ENCODE assay signal across 8 mouse cellular contexts in the genomic region with DNA sequence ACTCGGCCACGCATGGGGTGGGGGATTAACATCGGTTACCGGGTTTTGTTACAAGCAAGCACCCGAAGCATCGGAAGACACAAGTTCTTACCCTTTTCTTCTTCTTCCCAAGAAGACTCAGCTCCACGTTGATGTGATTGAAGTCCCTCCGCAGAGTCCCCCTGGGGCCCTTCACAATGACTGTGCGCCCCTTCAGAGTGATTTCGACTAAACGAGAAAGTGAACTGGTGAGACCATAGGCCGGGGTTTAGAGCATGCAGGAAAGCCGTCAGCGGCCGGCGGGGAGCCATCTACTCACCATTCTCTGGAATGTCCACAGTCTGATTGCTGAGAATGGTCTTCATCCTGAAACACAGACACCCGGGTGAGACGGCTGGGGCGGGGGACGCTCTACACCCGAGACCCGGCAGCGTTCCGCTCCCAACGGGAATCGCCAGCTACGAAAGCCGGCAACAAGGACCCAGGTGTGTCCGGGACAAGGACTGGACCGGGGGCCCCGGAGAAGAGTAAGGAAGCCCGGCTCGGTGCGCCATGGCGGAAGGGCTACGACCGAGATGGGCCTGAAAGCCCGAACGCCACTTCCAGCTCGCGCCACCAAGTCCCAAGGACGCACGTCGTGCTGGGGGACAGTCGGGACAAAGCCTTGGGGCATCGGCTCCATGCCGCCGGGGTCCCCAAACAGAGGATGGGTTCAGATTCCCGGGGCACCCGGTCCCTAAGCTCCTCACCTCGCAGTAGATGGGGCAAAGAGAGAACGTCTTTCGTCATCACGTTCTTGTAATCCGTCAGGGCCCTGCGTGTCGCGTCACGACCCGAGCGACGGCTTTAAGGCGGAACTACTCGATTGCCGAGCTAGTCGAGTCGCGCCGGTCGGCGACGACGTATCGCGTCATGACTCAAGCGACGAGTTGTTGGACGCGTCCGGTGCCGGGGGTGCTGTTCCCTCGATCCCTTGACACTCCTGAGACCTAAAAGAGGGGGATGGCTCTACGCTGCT. TPM values are rescaled to one million over a fixed set of nuclear protein-coding genes. Genes with fewer than 3 reads are reported as not detected.
DNase-seq lines count a peak whose midpoint lies in the region; ATAC-seq and TF ChIP-seq lines count a peak whose summit lies in the region.

Gene Rpl9, minus strand, starts transcription at position 797 of the 997 bp plus-strand sequence.
Gene Lias, plus strand, starts transcription at position 850 of the 997 bp plus-strand sequence.

- no peak for TF ChIP-seq CTCF in kidney, adult 2 months (conservative IDR thresholded peaks at IDR 0.05; ENCODE audit: insufficient read depth, insufficient read length, low read depth, low read length)
- no peak for TF ChIP-seq CTCF in spleen, adult 2 months (IDR thresholded peaks at IDR 0.05; ENCODE audit: extremely low read depth, insufficient read depth, insufficient read length, insufficient replicate concordance)

- DNase-seq in 3134 (ENCODE audit: extremely low read depth, insufficient read length, low spot score) = peak; percentile 99
- DNase-seq in adrenal gland, postnatal 36 days = peak; percentile 96 to 97
- peak; percentile 98 to 100 for DNase-seq in heart, adult 18-20 months
- peak; percentile 99 for DNase-seq in kidney, adult 2 months
- DNase-seq in spleen, adult 2 months (ENCODE audit: low read depth in 1 of 2, low spot score in 2 of 2) = peak; percentile 94 to 96

- no peaks in the 10 kb centered on the region for H3K27me3 ChIP-seq in embryonic facial prominence, embryonic 13.5 days
- no peaks in the 10 kb centered on the region for H3K27me3 ChIP-seq in kidney, adult 2 months (replicated peaks; ENCODE audit: control insufficient read depth, insufficient read depth, low read length)
- H3K27me3 ChIP-seq in limb, embryonic 12.5 days = no peaks in the 10 kb centered on the region
- H3K27me3 ChIP-seq in midbrain, embryonic 15.5 days (replicated peaks) = no peaks in the 10 kb centered on the region
- no peaks in the 10 kb centered on the region for H3K27me3 ChIP-seq in spleen, adult 2 months (ENCODE audit: control insufficient read depth, insufficient read depth, low read length)

- ATAC-seq in embryonic facial prominence, embryonic 13.5 days (ENCODE audit: insufficient number of reproducible peaks, insufficient read depth, low FRiP score, low TSS enrichment, low read depth) = peak; percentile 91
- ATAC-seq in limb, embryonic 12.5 days (ENCODE audit: insufficient number of reproducible peaks, insufficient read depth, low FRiP score, low TSS enrichment, low read depth) = peak; percentile 95
- peak; percentile 97 for ATAC-seq in midbrain, embryonic 15.5 days (replicated peaks)

- peaks cover 15% of the 10 kb centered on the region for H3K4me1 ChIP-seq in embryonic facial prominence, embryonic 13.5 days
- H3K4me1 ChIP-seq in kidney, adult 2 months (ENCODE audit: control insufficient read depth, insufficient read depth, low read length) = no peaks in the 10 kb centered on the region
- peaks cover 16% of the 10 kb centered on the region for H3K4me1 ChIP-seq in limb, embryonic 12.5 days (replicated peaks)
- peaks cover 28% of the 10 kb centered on the region for H3K4me1 ChIP-seq in midbrain, embryonic 15.5 days
- peaks cover 7% of the 10 kb centered on the region; the same call in 1 of the 2 replicates for H3K4me1 ChIP-seq in spleen, adult 2 months (ENCODE audit: control insufficient read depth, insufficient read depth, insufficient read length)

- under 1% methylated on average over 83 of the region's 83 CpGs for WGBS in embryonic facial prominence, embryonic 13.5 days
- WGBS in kidney, adult 2 months = under 1% methylated on average over 83 of the region's 83 CpGs
- WGBS in limb, embryonic 12.5 days = under 1% methylated on average over 83 of the region's 83 CpGs
- WGBS in midbrain, embryonic 15.5 days = under 1% methylated on average over 83 of the region's 83 CpGs
- under 1% methylated on average over 83 of the region's 83 CpGs for WGBS in spleen, adult 2 months

- H3K4me3 ChIP-seq in embryonic facial prominence, embryonic 13.5 days = peak within 1 kb of the TSS; percentile 86
- peak within 1 kb of the TSS; percentile 92 for H3K4me3 ChIP-seq in kidney, adult 2 months (ENCODE audit: insufficient read depth, low read depth, low read length)
- H3K4me3 ChIP-seq in limb, embryonic 12.5 days (replicated peaks) = peak within 1 kb of the TSS; percentile 98
- H3K4me3 ChIP-seq in midbrain, embryonic 15.5 days = peak within 1 kb of the TSS; percentile 73
- peak within 1 kb of the TSS; percentile 84 for H3K4me3 ChIP-seq in spleen, adult 2 months (ENCODE audit: extremely low read depth, insufficient read depth, insufficient read length)

- H3K36me3 ChIP-seq in embryonic facial prominence, embryonic 13.5 days = peaks cover 52% of the 10 kb centered on the region
- H3K36me3 ChIP-seq in kidney, adult 2 months (ENCODE audit: control insufficient read depth, insufficient read depth, low read length) = no peaks in the 10 kb centered on the region
- peaks cover 49% of the 10 kb centered on the region for H3K36me3 ChIP-seq in limb, embryonic 12.5 days
- peaks cover 24% of the 10 kb centered on the region for H3K36me3 ChIP-seq in midbrain, embryonic 15.5 days (replicated peaks)
- peaks cover 15% of the 10 kb centered on the region for H3K36me3 ChIP-seq in spleen, adult 2 months (ENCODE audit: control insufficient read depth, insufficient read depth, low read length)

- peak within 1 kb of the TSS; percentile 95 for H3K27ac ChIP-seq in embryonic facial prominence, embryonic 13.5 days
- H3K27ac ChIP-seq in kidney, adult 2 months (ENCODE audit: insufficient read depth, low read depth, low read length) = peak within 1 kb of the TSS; percentile 90
- peak within 1 kb of the TSS; percentile 92 for H3K27ac ChIP-seq in limb, embryonic 12.5 days
- H3K27ac ChIP-seq in midbrain, embryonic 15.5 days = peak within 1 kb of the TSS; percentile 90
- peak within 1 kb of the TSS; percentile 82 for H3K27ac ChIP-seq in spleen, adult 2 months (ENCODE audit: insufficient read depth, low read length)

- no peaks in the 10 kb centered on the region for H3K9me3 ChIP-seq in embryonic facial prominence, embryonic 13.5 days
- H3K9me3 ChIP-seq in limb, embryonic 12.5 days = no peaks in the 10 kb centered on the region
- H3K9me3 ChIP-seq in midbrain, embryonic 15.5 days = no peaks in the 10 kb centered on the region

- peak; percentile 86 for TF ChIP-seq POLR2A in kidney, adult 2 months (IDR thresholded peaks at IDR 0.05; ENCODE audit: low read depth, low read length)
- peak; percentile 86 for TF ChIP-seq POLR2A in spleen, adult 2 months (IDR thresholded peaks at IDR 0.05; ENCODE audit: low read depth, low read length)

- peak within 1 kb of the TSS; percentile 99 for H3K9ac ChIP-seq in embryonic facial prominence, embryonic 13.5 days
- peak within 1 kb of the TSS; percentile 99 for H3K9ac ChIP-seq in limb, embryonic 12.5 days (replicated peaks)
- H3K9ac ChIP-seq in midbrain, embryonic 15.5 days = peak within 1 kb of the TSS; percentile 92

- H3K4me2 ChIP-seq in embryonic facial prominence, embryonic 13.5 days = peak within 1 kb of the TSS; percentile 80
- peak within 1 kb of the TSS; percentile 88 for H3K4me2 ChIP-seq in limb, embryonic 12.5 days
- peak within 1 kb of the TSS; percentile 80 for H3K4me2 ChIP-seq in midbrain, embryonic 15.5 days

RNA-seq across cellular contexts. Expression of gene Rpl9, which starts in this region (rescaled TPM):
- 1,000 to 10,000 TPM; 1,087 to 1,104 TPM for total RNA-seq in adrenal gland, postnatal 36 days (2021)
- polyA plus RNA-seq in embryonic facial prominence, embryonic 13.5 days (2015; fragmentation: Nextera tagmentation; extraction: Ambion mirVana) = 1,045 and 1,112 TPM in 2 replicates
- total RNA-seq in heart, adult 18-20 months (2021) = 1,000 to 10,000 TPM in 1 of 2 experiments, 100 to 1,000 TPM in 1; 684 to 1,088 TPM
- polyA plus RNA-seq in kidney, adult 2 months (2012; rRNA removed) = 220 and 310 TPM in 2 replicates
- polyA plus RNA-seq in limb, embryonic 12.5 days (2016; fragmentation: Nextera tagmentation; extraction: Ambion mirVana) = 1,006 and 1,010 TPM in 2 replicates
- polyA plus RNA-seq in midbrain, embryonic 15.5 days (2015; fragmentation: Nextera tagmentation; extraction: Ambion mirVana) = 541 and 561 TPM in 2 replicates
- 173 and 190 TPM in 2 replicates for polyA plus RNA-seq in spleen, adult 2 months (2012; rRNA removed)

RNA-seq across cellular contexts. Expression of gene Lias, which starts in this region (rescaled TPM):
- total RNA-seq in adrenal gland, postnatal 36 days (2021) = 10 to 100 TPM; 57.5 to 57.9 TPM
- 69.3 and 72.5 TPM in 2 replicates for polyA plus RNA-seq in embryonic facial prominence, embryonic 13.5 days (2015; fragmentation: Nextera tagmentation; extraction: Ambion mirVana)
- 10 to 100 TPM; 54.8 to 76.9 TPM for total RNA-seq in heart, adult 18-20 months (2021)
- 18.6 and 26.1 TPM in 2 replicates for polyA plus RNA-seq in kidney, adult 2 months (2012; rRNA removed)
- polyA plus RNA-seq in limb, embryonic 12.5 days (2016; fragmentation: Nextera tagmentation; extraction: Ambion mirVana) = 66.7 and 67.1 TPM in 2 replicates
- 62.5 and 67.8 TPM in 2 replicates for polyA plus RNA-seq in midbrain, embryonic 15.5 days (2015; fragmentation: Nextera tagmentation; extraction: Ambion mirVana)
- 6.2 and 6.4 TPM in 2 replicates for polyA plus RNA-seq in spleen, adult 2 months (2012; rRNA removed)

Comparison
In these comparisons a context has a peak if more than half of its experiments do, and no peak if none do; other contexts are left out.
1. Peak in every context shown above with its lines: DNase-seq, ATAC-seq, H3K4me3 ChIP-seq and H3K27ac ChIP-seq.